Mouse (Mus musculus) embryo, embryonic 11 days (tissue): ENCODE data around the gene Rtkn2.
"Not testable (repeated sequence)": the region's sequence is repeated elsewhere in the genome, so short reads cannot be mapped to it uniquely, and the experiment has no call there.

Source experiments
- DNase-seq: peaks from one replicate; pipeline ENCODE4 v3.0.0-alpha.2; 2015

Gene Rtkn2

DNA sequence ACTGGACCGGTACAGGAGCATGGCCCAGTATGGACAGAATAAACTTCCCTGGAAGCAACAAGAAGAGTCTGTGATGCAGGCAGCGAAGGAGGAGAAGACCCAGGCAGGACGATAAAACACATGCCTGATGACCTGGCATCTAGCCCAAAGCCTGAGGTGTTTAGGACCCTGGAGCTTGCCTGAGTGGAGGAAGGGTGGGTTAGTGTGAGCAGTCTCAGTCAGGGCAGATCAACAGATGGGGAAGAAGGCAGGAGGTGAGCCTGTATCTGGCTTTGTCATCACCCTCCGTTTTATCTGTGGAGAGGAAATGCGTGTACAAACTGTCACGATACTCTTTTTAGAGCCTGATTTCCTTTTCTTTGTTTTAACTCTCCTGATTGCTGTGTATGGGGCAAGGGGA, 102.3 kb downstream of the Rtkn2 start:
- no peak for DNase-seq

GRCm38 (mm10) chr10:68085574-68085973, 106.2 kb downstream of the Rtkn2 start:
- no peak for DNase-seq

GRCm38 (mm10) chr10:68086973-68087372, 107.6 kb downstream of the Rtkn2 start:
- no peak for DNase-seq

DNA sequence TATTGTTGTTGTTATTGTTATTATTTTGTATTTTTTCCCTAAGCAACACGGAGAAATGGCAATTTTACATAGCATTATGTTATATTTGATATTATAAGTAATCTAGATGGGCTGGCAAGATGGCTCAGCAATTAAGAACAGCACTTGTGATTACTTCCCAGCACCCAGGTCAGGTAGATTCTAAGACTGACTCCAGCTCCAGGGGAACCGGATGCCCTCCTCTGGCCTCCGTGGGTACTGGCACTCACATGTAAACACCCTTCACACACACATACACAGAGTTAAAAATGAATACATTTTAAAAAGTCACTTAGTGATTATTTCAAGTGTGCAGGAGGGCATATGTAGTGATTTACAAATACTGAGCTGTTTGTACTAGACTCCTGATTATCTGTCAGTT, 108.4 kb downstream of the Rtkn2 start:
- no peak for DNase-seq

DNA sequence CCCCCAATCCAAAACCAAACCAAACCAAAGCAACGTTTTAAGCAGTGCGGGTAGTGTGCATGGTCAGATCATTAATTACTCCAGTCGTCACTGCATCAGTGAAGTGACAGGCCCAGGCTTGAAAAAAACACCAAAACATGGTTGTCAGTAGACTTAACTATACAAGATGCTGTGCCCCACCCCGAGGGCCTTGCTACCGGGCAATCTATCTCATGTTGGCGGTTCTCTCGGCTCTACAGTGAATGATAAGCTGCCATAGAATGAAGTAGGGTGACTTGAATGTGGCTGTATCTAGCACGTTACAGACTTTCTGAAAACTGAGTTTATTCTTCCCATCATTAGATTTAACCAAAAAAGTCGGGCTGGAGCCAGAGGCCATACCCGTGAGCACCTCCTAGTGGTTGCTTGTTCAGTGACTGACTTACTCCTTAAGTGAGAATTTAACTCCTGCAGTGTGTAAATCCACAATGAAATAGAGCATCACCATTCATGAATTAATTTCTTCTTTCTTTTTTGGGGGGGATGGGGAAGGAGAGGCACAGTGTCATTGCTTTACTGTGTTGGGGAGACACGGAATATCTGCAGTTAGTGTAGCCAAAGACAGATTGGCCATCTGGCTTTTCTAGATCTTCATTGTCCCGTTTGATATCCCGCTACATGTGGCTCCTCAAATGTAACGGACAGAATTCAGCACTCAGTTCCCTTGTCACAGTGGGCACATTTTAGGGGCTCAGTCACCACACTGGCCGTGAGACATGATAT, 110.2 kb downstream of the Rtkn2 start:
- DNase-seq = peak; percentile 47

GRCm38 (mm10) chr10:68090197-68090535, 110.8 kb downstream of the Rtkn2 start:
- DNase-seq = no peak

DNA sequence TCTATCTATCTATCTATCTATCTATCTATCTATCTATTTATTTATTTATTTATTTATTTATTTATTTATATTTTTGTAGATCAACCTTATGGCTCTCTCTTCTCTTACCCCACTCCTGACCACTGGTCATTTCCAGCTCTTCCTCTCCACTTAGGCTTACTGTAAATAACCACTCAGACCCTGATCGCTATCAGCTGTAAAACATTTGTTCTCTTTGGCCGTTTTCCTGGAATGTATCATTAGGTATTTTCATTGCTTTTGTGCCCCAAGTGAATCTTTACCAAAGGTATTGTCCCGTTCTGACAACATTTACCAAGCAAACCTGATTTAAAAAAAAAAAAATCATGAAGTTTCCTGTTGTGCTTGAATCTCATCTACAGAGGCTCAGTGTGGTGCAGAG, 111.2 kb downstream of the Rtkn2 start:
- DNase-seq = no peak

- DNase-seq = no peak
These were observed 111.6 kb downstream of the Rtkn2 start for GRCm38 (mm10) chr10:68091011-68091410.

DNA sequence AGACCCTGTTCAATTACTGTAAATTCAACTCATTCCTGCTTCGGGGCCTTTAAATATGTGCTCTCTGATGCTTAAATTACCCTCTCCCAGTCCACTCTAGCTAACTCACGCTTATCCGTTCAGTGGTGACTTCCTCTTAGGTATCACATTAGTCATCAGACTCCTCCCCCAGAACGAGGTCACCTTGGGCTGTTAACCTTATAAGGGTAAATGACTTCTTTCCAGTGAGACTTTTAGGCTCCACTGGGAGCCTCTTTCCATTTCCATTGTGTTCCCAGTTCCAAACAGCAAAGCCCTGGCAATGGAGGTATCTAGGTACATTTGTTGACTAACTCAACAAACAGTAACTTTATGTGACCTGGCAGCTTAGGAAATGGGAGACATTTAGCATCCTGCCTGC, 112.5 kb downstream of the Rtkn2 start:
- no peak for DNase-seq

DNA sequence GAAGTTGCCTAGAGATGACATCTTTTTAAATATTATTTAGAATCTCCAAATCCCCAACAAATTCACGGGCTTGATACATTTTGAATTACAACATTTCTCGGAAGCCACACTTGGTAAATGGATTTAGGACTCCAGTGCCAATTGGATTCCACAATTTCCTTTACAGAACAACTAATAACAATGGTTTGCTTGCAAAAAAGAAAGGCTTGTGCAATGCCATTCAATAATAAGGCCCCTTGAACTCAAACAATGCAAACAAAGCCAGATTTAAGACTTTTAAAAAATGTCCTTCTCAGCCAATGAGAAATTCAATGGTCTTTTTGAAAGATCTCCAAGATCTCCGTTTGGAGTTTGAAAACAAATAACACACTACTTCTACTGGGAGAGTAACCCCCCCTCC, 114.1 kb downstream of the Rtkn2 start:
- DNase-seq = no peak

DNA sequence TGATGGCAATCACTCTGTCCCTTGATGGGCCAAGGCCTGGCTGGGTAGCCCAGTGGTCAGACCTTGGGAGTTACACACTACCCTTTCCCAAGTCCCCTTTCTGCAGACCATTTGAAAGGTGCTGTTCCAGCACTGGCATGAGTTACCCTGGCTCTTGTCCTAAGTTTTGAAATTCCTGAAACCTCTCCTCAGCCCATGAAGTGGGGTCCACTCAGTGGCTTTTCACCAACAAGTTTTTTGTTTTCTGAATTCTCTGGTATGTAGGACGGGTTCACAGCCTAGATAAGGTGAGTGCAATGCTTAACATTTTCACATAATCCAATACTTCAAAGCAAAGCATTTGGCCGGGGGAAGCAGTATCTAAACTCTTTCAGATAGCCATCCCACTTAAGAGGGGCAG, 115.8 kb downstream of the Rtkn2 start:
- no peak for DNase-seq

DNA sequence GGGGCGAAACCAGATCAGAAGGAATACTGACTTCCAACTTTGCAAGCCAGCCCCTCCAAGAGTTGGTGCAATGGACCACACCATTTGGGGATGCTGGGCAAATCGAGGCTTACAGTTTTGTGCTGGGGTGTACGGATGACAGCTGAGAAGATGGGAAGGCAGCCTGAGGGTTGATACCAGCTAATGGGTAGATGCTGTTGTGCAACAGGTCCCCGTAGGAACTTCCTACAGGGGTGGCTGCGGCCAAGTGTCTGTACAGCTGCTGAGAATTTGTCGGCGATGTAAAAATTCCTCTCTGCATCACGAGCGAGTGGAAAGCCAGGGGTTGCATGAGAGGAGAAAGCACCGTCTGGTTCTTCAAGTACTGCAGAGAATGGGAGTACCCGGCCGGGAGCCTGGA, 117.0 kb downstream of the Rtkn2 start:
- DNase-seq = no peak

- no peak for DNase-seq
These were observed 118.7 kb downstream of the Rtkn2 start for GRCm38 (mm10) chr10:68097821-68098675.

GRCm38 (mm10) chr10:68099801-68100200, 120.4 kb downstream of the Rtkn2 start:
- DNase-seq = not testable (repeated sequence)

DNA sequence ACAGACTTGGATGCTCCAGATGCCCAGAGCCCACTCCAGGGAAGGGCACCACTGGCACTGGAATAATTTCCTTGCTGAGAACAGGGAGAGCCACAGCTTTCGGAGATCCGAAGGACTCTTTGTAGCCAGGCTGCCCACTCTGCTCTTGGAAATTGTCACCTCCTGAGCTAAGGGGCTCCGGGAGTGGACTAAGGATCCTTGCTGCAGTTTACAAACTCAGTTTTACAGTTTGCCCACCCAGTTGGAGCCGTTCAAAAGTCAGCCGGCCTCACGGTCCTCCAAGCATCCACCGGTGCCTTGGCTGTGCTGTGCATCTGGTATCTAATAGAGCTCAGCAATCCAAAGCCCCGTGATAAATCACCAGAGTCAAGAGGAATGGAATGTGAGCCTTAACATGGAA, 121.1 kb downstream of the Rtkn2 start:
- DNase-seq = no peak

- DNase-seq = no peak
These were observed 121.9 kb downstream of the Rtkn2 start for GRCm38 (mm10) chr10:68101251-68101650.

- DNase-seq = no peak
These were observed 123.2 kb downstream of the Rtkn2 start for GRCm38 (mm10) chr10:68102566-68102965.

DNA sequence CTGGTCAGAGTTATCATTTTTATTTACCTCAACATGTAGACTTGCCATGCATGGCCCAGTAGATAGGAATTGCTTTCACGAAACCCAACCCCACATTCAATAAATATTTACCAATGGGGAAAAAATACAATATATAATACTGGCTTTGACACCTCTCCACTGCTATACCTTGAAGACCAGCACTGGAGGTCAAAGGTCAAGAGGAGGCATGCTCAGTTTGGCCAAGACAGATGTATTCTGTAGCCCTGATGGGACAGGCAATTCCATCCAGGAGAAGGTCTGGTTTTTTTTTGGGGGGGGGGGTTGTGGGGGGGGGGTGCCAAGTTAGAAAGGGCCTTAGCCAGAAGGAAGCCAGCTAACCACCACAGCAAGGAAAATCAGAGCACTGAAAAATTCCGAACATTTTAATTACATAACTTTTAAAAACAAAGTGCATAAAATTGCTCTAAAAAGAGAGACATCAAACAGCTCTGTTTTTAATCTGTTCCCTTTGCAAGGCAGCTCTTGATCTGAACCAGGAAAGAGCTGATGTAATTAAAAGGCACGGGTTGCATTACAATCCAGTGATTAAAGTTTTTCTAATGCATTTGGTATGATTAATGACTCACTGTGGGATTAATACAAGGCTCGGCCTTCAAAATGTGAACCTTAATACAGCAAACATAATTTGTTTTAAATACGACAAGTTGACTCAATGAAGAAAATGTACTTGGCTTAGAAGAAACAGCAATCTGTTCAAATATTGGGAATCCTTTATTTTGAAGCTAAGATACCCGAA, 123.9 kb downstream of the Rtkn2 start:
- DNase-seq = no peak

GRCm38 (mm10) chr10:68103988-68104387, 124.6 kb downstream of the Rtkn2 start:
- DNase-seq = no peak

GRCm38 (mm10) chr10:68104481-68104880, 125.1 kb downstream of the Rtkn2 start:
- peak; percentile 50 for DNase-seq

- DNase-seq = peak; percentile 37
These were observed 125.8 kb downstream of the Rtkn2 start for GRCm38 (mm10) chr10:68104881-68105781.

DNA sequence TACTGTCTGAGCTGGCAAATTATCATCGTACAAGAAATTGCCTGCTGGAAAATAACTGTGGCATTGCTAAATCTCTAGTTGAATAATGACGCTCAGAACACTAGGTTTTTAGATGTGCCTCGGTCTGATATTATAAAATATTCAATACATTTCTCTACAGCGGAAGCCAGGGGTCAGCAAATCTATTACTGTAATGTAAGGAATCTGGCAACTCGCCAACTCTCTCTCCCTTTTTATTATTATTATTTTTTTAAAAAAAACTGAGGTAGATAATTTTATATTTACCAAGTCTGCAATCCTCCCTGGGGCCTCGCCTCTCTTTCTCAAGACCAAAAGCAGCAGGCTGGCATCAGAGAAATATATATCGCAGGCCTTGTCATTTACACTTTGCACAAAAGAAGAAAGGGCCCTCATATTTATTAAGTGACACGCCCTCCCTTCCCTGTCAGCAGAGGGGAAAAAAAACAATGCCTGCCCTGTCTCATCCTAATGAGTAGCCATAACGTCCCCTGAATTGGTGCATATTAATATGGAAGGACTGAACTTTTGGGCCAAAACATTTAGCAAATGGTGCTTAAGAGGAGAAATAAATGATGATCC, 127.1 kb downstream of the Rtkn2 start:
- DNase-seq = no peak
